Mouse (Mus musculus) activated CD4-positive, CD25-positive, alpha-beta regulatory T cell, adult 9 weeks (primary cell): ENCODE measurements around the gene Serpinb11. TPM values are rescaled to one million over a fixed set of nuclear protein-coding genes. Genes with fewer than 3 reads are reported as not detected.

Experiments used
- polyA plus RNA-seq: library from polyadenylated mRNA; unstranded; fragments of 100-300 nt; shearing (Covaris generic); gene quantifications from one replicate; pipeline ENCODE4 v1.2.1, GENCODE M21; 2017

Serpinb11 gene
- not detected for polyA plus RNA-seq

GRCm38 (mm10) chr1:107360898-107361297 lies at the start of gene Serpinb11:
Gene Serpinb11 (plus strand): TSS chr1:107361198.

GRCm38 (mm10) chr1:107399355-107399754 lies 38.4 kb downstream of the Serpinb11 start, which contains the start of gene Serpinb7:
Gene Serpinb7 (plus strand): TSS chr1:107399655.

Other genes starting within 250 kb of the Serpinb11 start
- gene Serpinb3b, start 82.8 kb upstream of the Serpinb11 start, polyA plus RNA-seq: not detected
- gene Serpinb3c, start 82.8 kb upstream of the Serpinb11 start, polyA plus RNA-seq: not detected
- not detected for gene Serpinb7, start 38.5 kb downstream of the Serpinb11 start, polyA plus RNA-seq
- not detected for gene Serpinb2, start 150.2 kb downstream of the Serpinb11 start, polyA plus RNA-seq
- not detected for gene Serpinb8, start 228.8 kb downstream of the Serpinb11 start, polyA plus RNA-seq